In genomic region chr19:18555645-18556044, GRCm38 (mm10) we compare ENCODE assay signal across 21 mouse cellular contexts.
"Had no signal": no experiment of that assay in that cellular context is flagged by ENCODE, and none has a peak within 500 bp of the region (broad histone marks: within the 10 kb centered on the region; RNA-seq: fewer than 3 reads in every experiment).

No protein-coding gene starts in this region.

- H3K4me1 ChIP-seq: limb, embryonic 10.5 days; limb, embryonic 13.5 days; liver, embryonic 12.5 days; liver, embryonic 15.5 days; lung, embryonic 15.5 days; midbrain, embryonic 12.5 days had no signal

- H3K4me3 ChIP-seq: limb, embryonic 10.5 days; limb, embryonic 13.5 days; liver, embryonic 12.5 days; liver, embryonic 15.5 days; lung, embryonic 15.5 days; midbrain, embryonic 12.5 days; myocyte had no signal

- H3K27ac ChIP-seq: limb, embryonic 10.5 days; limb, embryonic 13.5 days; liver, embryonic 12.5 days; liver, embryonic 15.5 days; lung, embryonic 15.5 days; midbrain, embryonic 12.5 days; stomach, postnatal 0 days had no signal

- H3K27me3 ChIP-seq: limb, embryonic 13.5 days; liver, embryonic 12.5 days; liver, embryonic 15.5 days; lung, embryonic 15.5 days; midbrain, embryonic 12.5 days had no signal

- ATAC-seq: intestine, embryonic 16.5 days; liver, embryonic 12.5 days; midbrain, embryonic 16.5 days had no signal

- DNase-seq: kidney, adult 18-20 months; kidney, adult 9 months; kidney, postnatal 10 days; kidney, postnatal 4 days; liver; lung, adult 18-20 months; lung, postnatal 10 days; lung, postnatal 36 days; right cerebral cortex, adult 18-20 months; right cerebral cortex, postnatal 14 days; right cerebral cortex, postnatal 4 days had no signal

- H3K36me3 ChIP-seq: limb, embryonic 10.5 days; limb, embryonic 13.5 days; liver, embryonic 12.5 days; liver, embryonic 15.5 days; lung, embryonic 15.5 days; midbrain, embryonic 12.5 days had no signal

- H3K9ac ChIP-seq: limb, embryonic 13.5 days; liver, embryonic 12.5 days; liver, embryonic 15.5 days; lung, embryonic 15.5 days; midbrain, embryonic 12.5 days had no signal

- H3K4me2 ChIP-seq: limb, embryonic 13.5 days; liver, embryonic 12.5 days; liver, embryonic 15.5 days; lung, embryonic 15.5 days; midbrain, embryonic 12.5 days had no signal

- H3K9me3 ChIP-seq: limb, embryonic 10.5 days; limb, embryonic 13.5 days; liver, embryonic 12.5 days; liver, embryonic 15.5 days; lung, embryonic 15.5 days; midbrain, embryonic 12.5 days had no signal
